Mouse (Mus musculus): ENCODE measurements around the gene Haus3. TPM values are rescaled to one million over a fixed set of nuclear protein-coding genes. Genes with fewer than 3 reads are reported as not detected.
A peak's percentile ranks its signal among the peaks of the same experiment; 100 is the strongest.

Haus3 gene
- polyA plus RNA-seq, 1 experiment from 2014 or later = 36.8 TPM

- H3K9ac ChIP-seq = peak overlapping the region; percentile 87
- H3K4me1 ChIP-seq = peaks cover 52% of the 10 kb centered on the region
- no peak overlapping the region for H3K27ac ChIP-seq
- no peak for ATAC-seq (ENCODE audit: low FRiP score, low read depth)
- H3K4me3 ChIP-seq = peak overlapping the region; percentile 96
- peaks cover 36% of the 10 kb centered on the region for H3K36me3 ChIP-seq
- no peaks in the 10 kb centered on the region for H3K27me3 ChIP-seq
- peak overlapping the region; percentile 85 for H3K4me2 ChIP-seq (replicated peaks)
- no peaks in the 10 kb centered on the region for H3K9me3 ChIP-seq
Measured at GRCm38 (mm10) chr5:34185791-34186190, 16.5 kb upstream of the Haus3 start.

- peaks cover 52% of the 10 kb centered on the region for H3K4me1 ChIP-seq
- WGBS = 85% methylated on average over 1 of the region's 1 CpGs
- no peaks in the 10 kb centered on the region for H3K27me3 ChIP-seq
- H3K27ac ChIP-seq = no peak overlapping the region
- H3K4me2 ChIP-seq (replicated peaks) = peak overlapping the region; percentile 85
- peak overlapping the region; percentile 96; the same call in 1 of the 2 replicates for H3K4me3 ChIP-seq
- H3K36me3 ChIP-seq = peaks cover 38% of the 10 kb centered on the region
- ATAC-seq (ENCODE audit: low FRiP score, low read depth) = no peak
- H3K9ac ChIP-seq = peak overlapping the region; percentile 87
- H3K9me3 ChIP-seq = no peaks in the 10 kb centered on the region
Measured at GRCm38 (mm10) chr5:34185051-34185580, 15.8 kb upstream of the Haus3 start.

GRCm38 (mm10) chr5:34183976-34184375, 14.6 kb upstream of the Haus3 start:
- WGBS = 88% methylated on average over 3 of the region's 3 CpGs
- H3K27me3 ChIP-seq = no peaks in the 10 kb centered on the region
- peak overlapping the region; percentile 21; the same call in 1 of the 2 replicates for H3K9ac ChIP-seq
- no peak for ATAC-seq (ENCODE audit: low FRiP score, low read depth)
- H3K27ac ChIP-seq = no peak overlapping the region
- no peaks in the 10 kb centered on the region for H3K9me3 ChIP-seq
- H3K4me1 ChIP-seq = peaks cover 49% of the 10 kb centered on the region
- no peak overlapping the region for H3K4me3 ChIP-seq
- peaks cover 50% of the 10 kb centered on the region for H3K36me3 ChIP-seq
- H3K4me2 ChIP-seq (replicated peaks) = no peak overlapping the region

GRCm38 (mm10) chr5:34183156-34183880, 14.0 kb upstream of the Haus3 start:
- Histone ChIP-seq H3K4me1 (peaks cover 42% of the 10 kb centered on the region), H3K36me3 (peaks cover 56% of the 10 kb centered on the region), H3K9ac (peak overlapping the region; percentile 21; the same call in 1 of the 2 replicates), H3K4me2 (replicated peaks) (no peak overlapping the region), H3K27me3 (no peaks in the 10 kb centered on the region), H3K27ac (no peak overlapping the region), H3K9me3 (no peaks in the 10 kb centered on the region), H3K4me3 (no peak overlapping the region)
- 72% methylated on average over 5 of the region's 5 CpGs for WGBS
- ATAC-seq (ENCODE audit: low FRiP score, low read depth) = no peak

GRCm38 (mm10) chr5:34182486-34182885, 13.2 kb upstream of the Haus3 start:
- H3K9me3 ChIP-seq = no peaks in the 10 kb centered on the region
- peaks cover 41% of the 10 kb centered on the region for H3K4me1 ChIP-seq
- H3K4me3 ChIP-seq = no peak overlapping the region
- no peak overlapping the region for H3K27ac ChIP-seq
- H3K36me3 ChIP-seq = peaks cover 65% of the 10 kb centered on the region
- ATAC-seq (ENCODE audit: low FRiP score, low read depth) = no peak
- H3K4me2 ChIP-seq (replicated peaks) = no peak overlapping the region
- no peak overlapping the region for H3K9ac ChIP-seq
- WGBS = 63% methylated on average over 3 of the region's 3 CpGs
- H3K27me3 ChIP-seq = no peaks in the 10 kb centered on the region

DNA sequence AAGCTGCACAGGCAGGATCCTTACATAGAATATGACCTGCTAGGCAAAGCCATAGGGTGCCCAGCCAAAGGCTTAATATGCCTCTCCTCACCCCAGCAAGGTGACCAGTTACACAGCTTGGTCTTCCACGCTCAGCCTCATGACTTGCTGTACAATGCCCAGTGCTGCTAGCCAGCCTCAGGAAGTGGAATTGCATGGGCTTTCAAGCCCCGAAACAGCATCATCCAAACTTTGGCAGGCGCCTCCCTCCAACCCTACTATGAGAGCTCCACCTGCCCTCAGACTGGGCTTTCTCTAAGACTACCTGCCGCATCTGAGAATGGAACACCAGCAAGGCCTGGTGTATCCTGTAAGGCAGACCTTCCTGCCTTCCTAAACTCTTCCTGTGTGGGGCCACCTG, 8.5 kb upstream of the Haus3 start:
- no peaks in the 10 kb centered on the region for H3K9me3 ChIP-seq
- H3K36me3 ChIP-seq = peaks cover 93% of the 10 kb centered on the region
- ATAC-seq (ENCODE audit: low FRiP score, low read depth) = no peak
- no peak overlapping the region for H3K4me3 ChIP-seq
- H3K4me1 ChIP-seq = peaks cover under 1% of the 10 kb centered on the region; the same call in 1 of the 2 replicates
- H3K27ac ChIP-seq = no peak overlapping the region
- 93% methylated on average over 4 of the region's 4 CpGs for WGBS
- no peak overlapping the region for H3K4me2 ChIP-seq (replicated peaks)
- H3K27me3 ChIP-seq = no peaks in the 10 kb centered on the region
- no peak overlapping the region for H3K9ac ChIP-seq

DNA sequence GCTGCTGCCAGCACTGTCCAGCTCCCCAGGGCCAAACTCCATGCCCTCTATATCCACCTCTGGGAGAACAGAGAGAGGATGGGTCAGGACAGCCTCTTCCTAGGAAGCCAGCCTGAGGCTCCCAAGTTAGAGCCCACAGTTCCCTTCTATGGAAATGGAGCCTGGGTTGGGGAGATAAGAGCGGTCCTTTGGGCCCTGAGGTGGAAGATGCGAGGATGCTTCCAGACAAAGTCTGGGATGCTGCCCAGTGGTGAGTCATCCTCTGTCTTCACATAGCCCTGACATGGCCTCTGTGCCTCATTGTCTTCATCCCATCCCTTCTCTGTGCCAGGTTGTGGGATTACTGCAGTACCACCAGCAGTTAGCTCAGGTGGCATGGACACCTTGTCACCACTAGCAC, 7.8 kb upstream of the Haus3 start:
- WGBS = 96% methylated on average over 2 of the region's 2 CpGs
- Histone ChIP-seq H3K4me3 (no peak overlapping the region), H3K9me3 (no peaks in the 10 kb centered on the region), H3K4me2 (replicated peaks) (no peak overlapping the region), H3K27ac (no peak overlapping the region), H3K4me1 (no peaks in the 10 kb centered on the region), H3K9ac (peak overlapping the region; percentile 5; the same call in 1 of the 2 replicates), H3K36me3 (peaks cover 91% of the 10 kb centered on the region), H3K27me3 (no peaks in the 10 kb centered on the region)
- ATAC-seq (ENCODE audit: low FRiP score, low read depth) = no peak

GRCm38 (mm10) chr5:34176691-34177090, 7.4 kb upstream of the Haus3 start:
- Histone ChIP-seq H3K36me3 (peaks cover 87% of the 10 kb centered on the region), H3K4me1 (no peaks in the 10 kb centered on the region), H3K4me3 (no peak overlapping the region), H3K9me3 (no peaks in the 10 kb centered on the region), H3K27ac (no peak overlapping the region), H3K9ac (peak overlapping the region; percentile 5; the same call in 1 of the 2 replicates), H3K4me2 (replicated peaks) (no peak overlapping the region), H3K27me3 (no peaks in the 10 kb centered on the region)
- 76% methylated on average over 10 of the region's 10 CpGs for WGBS
- ATAC-seq (ENCODE audit: low FRiP score, low read depth) = no peak

DNA sequence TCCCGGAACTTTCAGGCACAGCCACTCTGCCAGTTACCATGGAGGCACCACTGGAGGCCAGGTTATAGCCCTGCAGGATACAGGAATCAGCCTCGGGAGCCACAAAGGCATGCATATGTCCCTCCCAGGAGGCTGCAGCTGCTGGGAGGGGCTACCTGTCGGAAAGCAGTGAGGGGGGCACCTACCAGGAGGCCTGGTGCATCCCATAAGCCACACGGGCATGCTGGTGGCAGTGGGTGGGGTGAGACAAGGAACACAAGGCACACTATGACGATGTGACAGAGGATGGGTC, 6.0 kb upstream of the Haus3 start:
- H3K9ac ChIP-seq = no peak overlapping the region
- WGBS = 21% methylated on average over 5 of the region's 5 CpGs
- H3K36me3 ChIP-seq = peaks cover 78% of the 10 kb centered on the region
- H3K4me1 ChIP-seq = no peaks in the 10 kb centered on the region
- no peaks in the 10 kb centered on the region for H3K9me3 ChIP-seq
- H3K27ac ChIP-seq = no peak overlapping the region
- ATAC-seq (ENCODE audit: low FRiP score, low read depth) = no peak
- no peak overlapping the region for H3K4me2 ChIP-seq (replicated peaks)
- no peaks in the 10 kb centered on the region for H3K27me3 ChIP-seq
- H3K4me3 ChIP-seq = no peak overlapping the region

GRCm38 (mm10) chr5:34174550-34175402, 5.4 kb upstream of the Haus3 start:
- H3K9ac ChIP-seq = no peak overlapping the region; the same call in 1 of the 2 replicates
- H3K4me1 ChIP-seq = 0 out of 2 replicates have a peak, but pooled peaks cover 3% of the 10 kb centered on the region
- H3K9me3 ChIP-seq = no peaks in the 10 kb centered on the region
- no peak for ATAC-seq (ENCODE audit: low FRiP score, low read depth)
- H3K27ac ChIP-seq = no peak overlapping the region
- no peaks in the 10 kb centered on the region for H3K27me3 ChIP-seq
- peaks cover 73% of the 10 kb centered on the region for H3K36me3 ChIP-seq
- WGBS = 70% methylated on average over 5 of the region's 5 CpGs
- no peak overlapping the region for H3K4me2 ChIP-seq (replicated peaks)
- H3K4me3 ChIP-seq = no peak overlapping the region

- Histone ChIP-seq H3K4me3 (no peak overlapping the region), H3K36me3 (peaks cover 65% of the 10 kb centered on the region), H3K4me2 (replicated peaks) (no peak overlapping the region), H3K9me3 (no peaks in the 10 kb centered on the region), H3K9ac (no peak overlapping the region), H3K27me3 (no peaks in the 10 kb centered on the region), H3K27ac (no peak overlapping the region), H3K4me1 (0 out of 2 replicates have a peak, but pooled peaks cover 4% of the 10 kb centered on the region)
- WGBS = 80% methylated on average over 2 of the region's 2 CpGs
- ATAC-seq (ENCODE audit: low FRiP score, low read depth) = no peak
Measured at GRCm38 (mm10) chr5:34174021-34174420, 4.7 kb upstream of the Haus3 start.

DNA sequence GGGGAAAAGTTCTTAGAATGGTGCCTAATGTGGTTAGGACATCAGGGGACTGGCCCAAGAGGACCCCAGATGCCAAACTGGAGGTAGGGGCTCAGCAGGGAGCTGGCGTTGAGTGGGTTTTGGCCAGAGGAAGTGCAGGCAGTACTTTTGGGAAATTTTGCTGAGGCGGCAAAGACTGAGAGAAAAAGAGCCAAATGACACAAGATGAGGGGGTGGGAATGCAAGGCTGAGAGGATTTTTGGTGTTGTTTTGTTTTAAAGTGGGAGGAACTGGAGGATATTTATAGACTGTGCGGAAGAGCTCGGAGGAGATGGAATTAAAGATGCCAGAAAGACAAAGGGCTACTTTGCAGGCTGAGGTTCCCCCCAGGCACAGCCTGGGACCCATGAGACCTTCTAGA, 1.4 kb upstream of the Haus3 start:
- WGBS = 87% methylated on average over 4 of the region's 4 CpGs
- Histone ChIP-seq H3K36me3 (peaks cover 33% of the 10 kb centered on the region), H3K9me3 (no peaks in the 10 kb centered on the region), H3K4me1 (peaks cover 12% of the 10 kb centered on the region), H3K9ac (no peak overlapping the region), H3K4me2 (replicated peaks) (no peak overlapping the region), H3K27ac (no peak overlapping the region), H3K4me3 (no peak overlapping the region), H3K27me3 (no peaks in the 10 kb centered on the region)
- ATAC-seq (ENCODE audit: low FRiP score, low read depth) = no peak
